Mouse (Mus musculus): ENCODE measurements around the gene Fgfr2. TPM values are rescaled to one million over a fixed set of nuclear protein-coding genes. Genes with fewer than 3 reads are reported as not detected.
"Not testable (repeated sequence)": the region's sequence is repeated elsewhere in the genome, so short reads cannot be mapped to it uniquely, and the experiment has no call there.

The Fgfr2 gene
- polyA plus RNA-seq, 1 experiment from 2014 or later, result 110 TPM

DNA sequence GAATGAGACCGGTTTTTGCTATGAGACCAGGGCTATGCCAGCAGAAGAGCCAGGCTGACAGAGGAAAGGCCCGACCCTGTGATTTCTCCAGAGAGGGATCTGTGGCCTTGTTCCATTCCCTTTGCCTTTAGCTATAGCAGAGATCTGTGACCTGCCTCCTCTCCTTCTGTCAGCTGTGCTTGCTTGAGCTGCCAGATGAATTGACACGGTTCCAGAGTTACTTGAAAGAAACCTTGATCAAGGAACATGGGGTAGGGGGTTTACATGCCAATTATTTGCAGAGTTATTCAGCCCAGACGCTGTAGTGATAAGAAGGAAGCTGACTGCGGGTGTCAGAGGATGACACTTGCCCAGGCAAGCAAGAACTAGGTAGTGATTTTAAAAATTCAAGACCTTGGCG is 2525.6 kb downstream of the Fgfr2 start:
- TF ChIP-seq EP300 (IDR thresholded peaks at IDR 0.05) (no peak), CTCF (IDR thresholded peaks at IDR 0.05) (no peak)
- Histone ChIP-seq H3K4me3 (ENCODE audit: low read depth, low read length) (no peak overlapping the region), H3K9ac (replicated peaks; ENCODE audit: low read depth) (no peak overlapping the region), H3K27me3 (replicated peaks; ENCODE audit: insufficient read depth, low read length) (no peaks in the 10 kb centered on the region), H3K27ac (ENCODE audit: low read length) (no peak overlapping the region), H3K4me2 (replicated peaks; ENCODE audit: low read depth, low read length) (no peak overlapping the region), H3K4me1 (ENCODE audit: insufficient read depth, low read depth, low read length) (no peaks in the 10 kb centered on the region), H3K9me3 (ENCODE audit: low read length) (no peaks in the 10 kb centered on the region), H3K36me3 (ENCODE audit: insufficient read depth, low read length) (no peaks in the 10 kb centered on the region)
- no peak for DNase-seq (ENCODE audit: low spot score)
- ATAC-seq, result no peak
- WGBS, result 64% methylated on average over 6 of the region's 6 CpGs

DNA sequence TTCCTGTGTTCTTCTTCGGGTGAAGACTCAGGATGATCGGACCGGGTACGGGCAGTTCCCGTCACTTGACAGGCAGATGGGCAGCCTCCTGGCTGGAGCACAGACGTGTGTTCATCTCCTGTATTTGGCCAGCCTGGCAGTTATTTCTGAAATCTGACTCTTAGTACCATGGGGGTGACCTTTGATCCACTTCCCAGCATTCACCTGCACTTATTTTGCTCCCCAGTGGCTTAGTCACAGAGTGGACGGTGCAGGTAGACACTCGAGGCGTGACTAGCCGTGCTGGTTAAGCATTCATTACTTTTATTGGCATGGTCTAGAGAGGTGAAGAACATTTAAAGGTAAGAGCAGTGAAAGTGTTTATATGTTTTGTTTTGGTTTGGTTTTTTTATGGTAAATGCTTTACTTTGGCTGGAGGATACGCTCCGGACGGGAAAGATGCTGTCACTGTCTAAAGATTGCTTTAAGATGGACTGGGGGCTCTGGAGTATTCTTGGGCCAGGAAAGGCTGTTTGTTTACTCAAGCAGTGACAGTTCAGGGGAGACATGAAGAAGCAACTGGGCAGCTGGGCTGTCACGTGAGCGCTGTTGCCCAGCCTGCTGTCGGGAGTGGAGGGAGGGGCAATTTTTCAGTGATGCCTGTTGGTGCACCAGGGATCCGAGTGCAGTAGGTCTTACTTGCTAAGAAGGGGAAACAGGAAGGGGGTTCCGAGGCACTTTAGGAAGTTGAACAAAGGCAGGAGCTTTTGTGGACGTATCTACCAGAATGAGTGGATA is 2526.9 kb downstream of the Fgfr2 start:
- WGBS, result 22% methylated on average over 9 of the region's 19 CpGs
- H3K36me3 ChIP-seq (ENCODE audit: insufficient read depth, low read length); H3K27ac ChIP-seq (ENCODE audit: low read length); H3K27me3 ChIP-seq (replicated peaks; ENCODE audit: insufficient read depth, low read length); H3K9me3 ChIP-seq (ENCODE audit: low read length); H3K4me3 ChIP-seq (ENCODE audit: low read depth, low read length); H3K9ac ChIP-seq (replicated peaks; ENCODE audit: low read depth); H3K4me1 ChIP-seq (ENCODE audit: insufficient read depth, low read depth, low read length); H3K4me2 ChIP-seq (replicated peaks; ENCODE audit: low read depth, low read length): not testable (repeated sequence)
- DNase-seq (ENCODE audit: low spot score), result peak; percentile 46
- peak; percentile 32 for ATAC-seq

DNA sequence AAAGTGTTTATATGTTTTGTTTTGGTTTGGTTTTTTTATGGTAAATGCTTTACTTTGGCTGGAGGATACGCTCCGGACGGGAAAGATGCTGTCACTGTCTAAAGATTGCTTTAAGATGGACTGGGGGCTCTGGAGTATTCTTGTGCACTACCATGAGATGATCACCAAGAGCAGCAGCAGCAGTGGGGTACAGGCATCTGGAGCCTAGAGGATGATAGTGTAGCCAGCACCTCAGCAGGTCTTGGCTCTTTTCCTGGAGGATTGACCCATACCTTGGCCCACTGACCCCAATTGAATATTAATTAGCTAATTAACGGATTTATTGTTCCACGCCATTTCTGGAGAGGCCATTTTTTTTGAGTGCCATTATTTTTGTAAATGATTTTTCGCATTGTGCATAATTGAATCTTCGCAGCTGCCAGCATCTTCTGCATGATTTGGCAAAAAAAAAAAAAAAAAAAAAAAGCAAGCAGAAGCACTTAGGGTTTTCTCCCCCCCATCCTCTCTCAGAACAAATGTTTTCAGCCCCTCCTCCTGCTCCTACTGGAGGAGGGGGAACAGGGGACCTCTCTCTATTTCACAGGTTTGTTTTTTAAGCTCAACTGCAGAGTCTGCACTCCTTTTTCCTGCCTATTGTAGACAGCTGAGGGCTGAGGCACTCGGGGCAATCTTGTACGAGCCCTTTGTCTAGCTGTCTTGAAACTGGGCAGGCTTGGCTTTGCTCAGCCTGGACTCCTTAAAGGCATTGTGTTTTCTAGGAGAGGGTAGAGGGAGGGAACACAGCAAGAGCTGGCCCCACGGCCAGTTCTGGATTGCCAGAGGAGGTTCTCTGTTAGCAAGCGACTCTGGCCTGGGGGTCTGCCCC is 2529.5 kb downstream of the Fgfr2 start:
- DNase-seq (ENCODE audit: low spot score); ATAC-seq; H3K36me3 ChIP-seq (ENCODE audit: insufficient read depth, low read length); H3K9ac ChIP-seq (replicated peaks; ENCODE audit: low read depth); H3K9me3 ChIP-seq (ENCODE audit: low read length); H3K4me3 ChIP-seq (ENCODE audit: low read depth, low read length); H3K27me3 ChIP-seq (replicated peaks; ENCODE audit: insufficient read depth, low read length); H3K4me2 ChIP-seq (replicated peaks; ENCODE audit: low read depth, low read length); H3K4me1 ChIP-seq (ENCODE audit: insufficient read depth, low read depth, low read length); H3K27ac ChIP-seq (ENCODE audit: low read length): not testable (repeated sequence)
- 79% methylated on average over 7 of the region's 11 CpGs for WGBS

DNA sequence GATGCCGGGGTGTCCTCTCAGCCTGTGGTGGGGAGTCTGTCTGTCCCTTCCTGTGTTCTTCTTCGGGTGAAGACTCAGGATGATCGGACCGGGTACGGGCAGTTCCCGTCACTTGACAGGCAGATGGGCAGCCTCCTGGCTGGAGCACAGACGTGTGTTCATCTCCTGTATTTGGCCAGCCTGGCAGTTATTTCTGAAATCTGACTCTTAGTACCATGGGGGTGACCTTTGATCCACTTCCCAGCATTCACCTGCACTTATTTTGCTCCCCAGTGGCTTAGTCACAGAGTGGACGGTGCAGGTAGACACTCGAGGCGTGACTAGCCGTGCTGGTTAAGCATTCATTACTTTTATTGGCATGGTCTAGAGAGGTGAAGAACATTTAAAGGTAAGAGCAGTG is 2530.2 kb downstream of the Fgfr2 start:
- H3K27ac ChIP-seq (ENCODE audit: low read length); H3K27me3 ChIP-seq (replicated peaks; ENCODE audit: insufficient read depth, low read length); H3K4me2 ChIP-seq (replicated peaks; ENCODE audit: low read depth, low read length); DNase-seq (ENCODE audit: low spot score); H3K4me1 ChIP-seq (ENCODE audit: insufficient read depth, low read depth, low read length); H3K4me3 ChIP-seq (ENCODE audit: low read depth, low read length); H3K9ac ChIP-seq (replicated peaks; ENCODE audit: low read depth); H3K36me3 ChIP-seq (ENCODE audit: insufficient read depth, low read length); H3K9me3 ChIP-seq (ENCODE audit: low read length): not testable (repeated sequence)
- no CpG with 5 or more reads among the region's 11 CpGs for WGBS
- ATAC-seq, result peak; percentile 2; the same call in 1 of the 2 replicates

DNA sequence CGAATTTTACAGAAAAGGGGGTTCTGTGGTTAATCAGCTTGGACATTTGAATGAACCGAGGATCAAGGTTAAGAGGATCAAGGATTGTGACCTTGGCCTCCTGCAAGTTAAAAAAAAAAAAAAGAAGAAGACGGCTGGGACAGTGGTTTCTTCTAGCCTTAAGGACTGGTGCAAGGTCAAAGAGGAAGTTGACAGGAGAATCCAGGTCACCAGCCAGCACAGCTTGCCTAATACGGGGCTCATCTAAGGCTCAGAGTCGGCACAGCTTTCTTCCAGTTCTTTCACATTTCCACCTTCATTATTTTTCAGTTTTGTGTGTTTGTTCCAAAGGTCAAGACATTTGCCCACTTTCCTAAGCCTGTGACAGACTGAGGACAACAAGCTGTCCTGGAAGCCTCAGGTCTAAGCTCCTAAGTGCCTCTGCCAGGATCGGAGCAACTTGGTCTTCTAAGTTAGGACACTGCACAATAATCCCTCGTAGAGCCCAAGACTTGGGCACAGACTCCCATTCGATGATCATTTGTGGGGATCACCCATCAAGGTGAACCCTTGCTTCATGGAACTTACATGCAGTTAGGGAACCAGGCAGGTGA is 2532.2 kb downstream of the Fgfr2 start:
- Histone ChIP-seq H3K27ac (ENCODE audit: low read length) (peak overlapping the region; percentile 51; the same call in 1 of the 2 replicates), H3K36me3 (ENCODE audit: insufficient read depth, low read length) (no peaks in the 10 kb centered on the region), H3K9ac (replicated peaks; ENCODE audit: low read depth) (no peak overlapping the region), H3K4me3 (ENCODE audit: low read depth, low read length) (no peak overlapping the region), H3K9me3 (ENCODE audit: low read length) (no peaks in the 10 kb centered on the region), H3K27me3 (replicated peaks; ENCODE audit: insufficient read depth, low read length) (no peaks in the 10 kb centered on the region), H3K4me1 (ENCODE audit: insufficient read depth, low read depth, low read length) (no peaks in the 10 kb centered on the region; the same call in 1 of the 2 replicates), H3K4me2 (replicated peaks; ENCODE audit: low read depth, low read length) (no peak overlapping the region)
- no peak for TF ChIP-seq EP300 (IDR thresholded peaks at IDR 0.05)
- no peak for TF ChIP-seq CTCF (IDR thresholded peaks at IDR 0.05)
- DNase-seq (ENCODE audit: low spot score) (peak; percentile 11), ATAC-seq (no peak)
- 48% methylated on average over 8 of the region's 8 CpGs for WGBS

DNA sequence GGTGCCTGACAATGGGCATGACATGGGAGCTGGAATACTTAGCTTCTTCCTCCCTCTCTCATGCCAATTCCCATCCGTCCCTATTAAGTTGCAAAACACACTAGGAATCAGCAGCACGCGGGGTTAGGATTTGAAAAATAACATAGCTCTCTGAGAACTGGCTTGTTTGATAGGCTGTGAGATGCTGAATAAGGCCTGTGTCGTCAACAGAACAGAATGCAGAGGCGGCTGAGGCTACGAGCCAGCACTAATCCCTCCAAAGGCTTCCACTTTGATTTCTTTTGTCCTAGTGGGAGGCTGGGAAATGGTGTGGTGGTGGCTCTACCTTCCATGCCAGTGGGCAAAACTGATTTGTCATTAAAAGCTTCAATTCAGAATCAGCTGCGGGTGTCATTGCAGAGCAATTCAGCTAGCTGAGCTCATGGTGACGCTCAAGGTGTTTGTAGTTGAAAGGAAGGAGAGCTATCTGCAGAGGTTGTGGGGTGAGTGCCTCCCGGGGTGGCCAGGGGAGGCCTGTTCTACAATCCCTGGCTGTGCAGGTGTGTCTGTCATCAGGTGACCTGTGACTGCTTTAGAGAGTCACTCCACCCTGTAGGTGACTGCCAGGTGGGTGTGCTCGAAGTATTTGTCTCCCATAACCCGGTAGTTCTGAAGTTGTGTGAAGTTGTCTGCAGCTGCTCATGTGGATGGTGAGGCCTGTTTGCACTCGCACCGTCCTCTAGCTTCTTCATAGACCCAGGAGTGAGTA is 2532.9 kb downstream of the Fgfr2 start:
- WGBS, result 52% methylated on average over 13 of the region's 13 CpGs
- Histone ChIP-seq H3K36me3 (ENCODE audit: insufficient read depth, low read length) (no peaks in the 10 kb centered on the region), H3K4me1 (ENCODE audit: insufficient read depth, low read depth, low read length) (no peaks in the 10 kb centered on the region; the same call in 1 of the 2 replicates), H3K27ac (ENCODE audit: low read length) (peak overlapping the region; percentile 51), H3K4me3 (ENCODE audit: low read depth, low read length) (no peak overlapping the region), H3K27me3 (replicated peaks; ENCODE audit: insufficient read depth, low read length) (no peaks in the 10 kb centered on the region), H3K9ac (replicated peaks; ENCODE audit: low read depth) (no peak overlapping the region), H3K9me3 (ENCODE audit: low read length) (no peaks in the 10 kb centered on the region), H3K4me2 (replicated peaks; ENCODE audit: low read depth, low read length) (no peak overlapping the region)
- 0 out of 2 replicates have a peak, but pooled peaks have one; percentile 10 for TF ChIP-seq EP300 (IDR thresholded peaks at IDR 0.05)
- TF ChIP-seq CTCF (IDR thresholded peaks at IDR 0.05), result no peak
- ATAC-seq (peak; percentile 72), DNase-seq (ENCODE audit: low spot score) (peak; percentile 66)
